Mouse (Mus musculus): ENCODE results near the gene Ephb4.
A peak's percentile ranks its signal among the peaks of the same experiment; 100 is the strongest.

The Ephb4 gene

DNA sequence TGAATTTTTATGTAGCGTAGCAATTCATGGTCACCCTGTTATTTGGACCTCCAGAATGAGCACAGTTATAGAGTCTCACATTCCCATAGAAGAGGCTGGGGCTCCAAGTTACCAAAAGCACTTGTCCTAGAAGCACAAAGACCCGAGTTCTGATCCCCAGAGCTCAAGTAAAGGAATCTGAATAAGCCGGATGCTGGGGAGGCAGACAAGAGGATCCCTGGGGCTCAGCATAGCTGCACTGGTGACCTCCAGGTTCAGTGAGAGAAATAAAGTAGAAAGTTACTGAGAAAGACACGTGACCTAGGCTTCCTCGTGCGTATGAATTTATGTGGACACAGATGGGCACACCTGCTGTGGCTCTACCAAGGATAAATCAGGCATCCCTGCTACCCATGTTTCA lies 14.8 kb upstream of the Ephb4 start:
- DNase-seq: no peak

DNA sequence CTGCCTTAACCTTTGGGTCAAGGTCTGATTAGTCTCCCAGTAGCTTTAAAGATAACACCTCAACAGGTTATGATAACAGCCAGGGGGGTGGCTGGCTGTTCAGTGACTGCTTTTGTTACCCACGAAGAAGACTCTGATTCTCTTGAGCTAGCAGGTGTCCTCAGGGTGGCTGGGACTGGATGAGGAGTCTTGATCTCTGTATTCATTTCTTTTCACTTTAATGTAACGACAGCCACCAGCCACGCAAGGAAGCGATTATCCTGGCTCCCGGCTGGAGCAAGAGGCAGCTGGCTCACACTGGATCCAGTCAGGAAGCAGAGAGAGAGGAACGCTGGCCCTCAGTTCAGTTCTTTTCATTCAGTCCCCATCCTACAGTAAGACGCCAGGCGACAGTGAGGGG lies 12.7 kb upstream of the Ephb4 start:
- DNase-seq: peak; percentile 27

DNA sequence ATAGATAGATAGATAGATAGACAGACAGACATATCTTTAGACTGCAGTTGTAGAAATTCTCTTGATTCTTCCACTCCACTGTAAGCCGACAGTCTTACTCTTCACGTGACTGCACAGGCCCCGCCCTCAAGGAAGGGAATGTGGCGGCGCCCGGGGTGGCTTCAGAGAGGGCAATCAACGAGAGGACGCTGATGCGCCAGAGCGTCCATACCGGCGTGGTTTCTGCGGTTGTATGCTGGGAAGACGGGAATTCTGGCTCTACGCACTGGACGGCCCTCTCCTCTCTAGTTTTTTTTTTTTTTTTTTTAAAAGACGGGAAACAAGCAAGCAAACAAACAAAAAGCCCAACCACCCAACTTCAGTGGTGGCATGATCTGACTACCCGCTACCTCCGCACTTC lies 11.7 kb upstream of the Ephb4 start:
- DNase-seq: peak; percentile 92

DNA sequence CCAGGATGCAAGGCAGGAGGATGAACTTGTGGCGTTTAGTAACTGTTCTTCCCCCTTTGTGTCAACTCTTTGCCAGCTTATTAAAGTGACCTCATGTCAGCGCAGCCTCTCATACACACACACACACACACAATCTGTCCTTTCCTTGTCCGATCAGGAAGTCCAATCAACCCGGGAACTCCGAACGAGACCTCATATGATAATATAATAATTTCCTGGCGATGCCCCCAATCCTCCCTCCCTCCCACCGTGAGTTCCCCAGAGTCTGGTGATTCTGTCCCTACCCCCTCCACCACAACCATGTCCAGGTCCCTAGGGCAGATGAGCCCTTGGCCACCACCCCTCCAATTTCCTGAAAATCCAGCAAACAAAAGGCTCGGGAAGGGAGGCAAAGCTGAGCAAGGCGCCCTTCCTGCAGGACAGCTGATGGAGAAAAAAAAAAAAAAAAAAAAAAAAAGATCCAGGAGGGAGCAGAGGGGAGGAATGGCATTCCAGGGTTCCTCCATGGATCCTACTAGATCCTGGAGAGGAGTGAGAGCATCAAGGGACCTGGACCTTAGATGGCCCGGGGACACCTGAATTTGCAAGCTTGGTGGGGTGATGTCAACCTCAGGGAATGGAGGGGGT lies 11.1 kb upstream of the Ephb4 start:
- no peak for DNase-seq

DNA sequence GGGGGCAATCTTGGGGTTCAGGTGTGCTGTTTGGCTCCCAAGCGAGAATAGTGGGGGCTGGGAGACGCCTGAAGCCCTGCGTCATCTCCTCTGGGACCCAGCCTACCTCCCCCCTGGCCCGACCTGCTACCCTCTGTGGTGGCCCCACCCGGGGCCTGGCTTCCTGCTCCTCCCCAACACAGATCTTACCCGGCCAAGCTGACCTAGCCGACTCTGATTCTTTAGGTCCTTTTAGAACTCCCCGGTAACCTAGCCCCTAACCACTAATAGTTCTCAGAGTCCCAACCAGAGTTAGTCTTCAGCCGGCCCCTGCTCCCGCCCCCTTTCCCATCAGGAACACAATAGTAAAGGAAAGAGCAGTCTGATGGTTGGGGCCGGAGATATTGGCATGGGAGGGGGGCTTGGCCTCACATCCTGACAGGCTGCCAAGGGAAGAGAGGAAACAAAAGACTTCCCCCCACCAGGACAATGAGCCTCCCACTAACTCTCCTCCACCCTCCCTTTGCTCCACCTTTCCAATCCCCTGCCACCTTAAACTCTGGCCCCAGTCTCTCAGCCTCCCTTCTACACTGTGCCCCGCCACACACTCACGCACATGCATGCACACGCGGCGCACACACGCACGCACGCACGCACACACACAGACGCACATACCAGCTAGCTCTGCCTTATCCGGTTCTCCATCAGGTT lies 10.5 kb upstream of the Ephb4 start:
- peak; percentile 68 for DNase-seq

DNA sequence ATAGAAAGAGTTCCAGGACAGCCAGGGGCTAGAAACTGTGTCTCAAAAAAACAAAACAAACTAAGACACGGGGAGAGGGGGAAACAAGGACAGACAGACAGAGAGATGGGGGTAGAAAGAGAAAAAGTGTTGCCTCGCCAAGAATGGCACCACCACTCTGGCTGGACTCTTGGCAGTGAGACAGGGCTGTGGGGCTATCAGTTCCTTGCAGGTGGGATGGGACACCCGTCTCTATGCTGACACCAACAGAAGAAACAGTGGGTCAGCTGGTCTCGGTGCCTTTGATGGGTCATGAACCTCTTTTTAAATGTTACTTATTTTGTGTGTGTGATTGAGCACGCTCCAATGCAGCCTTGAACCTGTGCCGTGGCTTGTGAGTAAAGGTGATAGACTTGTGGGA lies 9.7 kb upstream of the Ephb4 start:
- no peak for DNase-seq

DNA sequence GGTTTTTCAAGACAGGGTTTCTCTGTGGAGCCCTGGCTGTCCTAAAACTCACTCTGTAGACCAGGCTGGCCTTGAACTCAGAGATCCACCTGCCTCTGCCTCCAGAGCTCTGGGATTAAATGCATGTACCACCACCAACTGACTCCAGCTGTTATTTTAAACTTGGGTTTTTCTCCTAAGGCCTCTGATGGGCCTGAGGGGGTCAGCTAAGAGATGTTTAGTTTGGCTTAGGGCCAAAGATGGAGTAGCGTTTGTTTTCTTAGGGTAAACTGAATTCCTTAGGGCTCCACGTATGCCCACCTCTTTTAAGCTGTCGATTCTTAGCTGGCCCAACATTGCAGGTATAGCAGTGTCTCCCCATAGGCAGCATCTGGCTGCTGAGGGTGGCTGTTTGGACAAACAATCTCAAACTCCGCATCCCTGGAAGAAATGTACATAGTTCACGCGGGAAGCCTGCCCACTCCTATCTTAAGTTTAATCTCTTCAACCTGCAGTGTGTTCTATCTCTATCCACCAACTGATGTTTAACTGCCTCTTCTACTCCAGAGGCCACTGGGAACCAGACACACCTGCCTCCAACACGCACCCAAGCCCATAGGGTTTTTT lies 7.4 kb upstream of the Ephb4 start:
- no peak for DNase-seq

DNA sequence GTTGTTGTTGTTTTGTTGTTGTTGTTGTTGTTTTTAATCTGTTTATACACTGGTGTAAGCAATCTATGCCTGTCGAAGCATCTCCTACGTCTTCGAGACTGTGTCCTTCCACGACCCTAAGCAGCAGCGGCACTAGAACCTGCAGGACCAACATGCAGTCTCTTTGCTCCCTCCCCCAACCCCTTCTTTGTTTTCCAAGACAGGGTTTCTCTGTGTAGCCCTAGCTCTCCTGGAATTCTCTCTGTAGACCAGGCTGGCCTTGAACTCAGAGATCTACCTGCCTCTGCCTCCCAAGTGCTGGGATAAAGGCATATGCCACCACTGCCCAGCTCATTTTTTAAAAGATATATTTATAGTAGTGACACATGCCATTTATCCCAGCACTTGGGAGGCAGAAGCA lies 6.5 kb upstream of the Ephb4 start:
- no peak for DNase-seq

DNA sequence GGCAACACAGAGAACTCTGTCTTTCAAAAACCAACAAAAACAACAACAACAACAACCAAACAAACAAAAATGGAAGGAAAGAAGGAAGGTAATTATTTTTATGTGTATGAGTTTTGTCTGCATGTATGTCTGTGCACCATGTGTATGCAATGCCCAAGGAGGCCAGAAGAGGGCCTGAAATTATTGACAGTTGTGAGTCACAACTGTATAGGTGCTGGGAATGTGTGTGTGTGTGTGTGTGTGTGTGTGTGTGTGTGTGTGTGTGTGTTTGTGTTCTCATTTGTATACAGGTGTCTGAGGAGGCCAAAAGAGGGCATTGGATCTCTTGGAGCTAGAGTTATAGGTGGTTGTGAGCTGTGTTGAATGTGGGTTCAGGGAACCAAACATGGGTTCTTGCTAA lies 6.0 kb upstream of the Ephb4 start:
- DNase-seq: no peak

DNA sequence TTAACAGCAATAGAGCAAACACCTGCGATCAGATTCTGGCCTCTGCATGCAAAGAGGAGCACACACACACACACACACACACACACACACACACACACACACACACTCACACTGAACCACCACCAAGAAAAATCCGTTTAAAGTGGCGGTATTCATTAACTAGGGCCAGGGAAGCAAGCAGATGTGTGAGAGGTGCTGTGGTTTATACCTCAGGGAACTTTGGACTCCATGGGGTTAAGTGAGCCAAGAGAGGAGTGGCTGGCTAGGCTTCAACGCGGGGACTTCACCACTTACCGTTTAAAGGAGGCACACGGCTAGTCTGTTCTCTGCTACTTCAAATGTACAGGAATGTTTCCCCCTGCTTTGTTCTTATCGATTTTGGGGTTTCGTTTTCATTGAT lies 4.1 kb upstream of the Ephb4 start:
- DNase-seq: peak; percentile 75

DNA sequence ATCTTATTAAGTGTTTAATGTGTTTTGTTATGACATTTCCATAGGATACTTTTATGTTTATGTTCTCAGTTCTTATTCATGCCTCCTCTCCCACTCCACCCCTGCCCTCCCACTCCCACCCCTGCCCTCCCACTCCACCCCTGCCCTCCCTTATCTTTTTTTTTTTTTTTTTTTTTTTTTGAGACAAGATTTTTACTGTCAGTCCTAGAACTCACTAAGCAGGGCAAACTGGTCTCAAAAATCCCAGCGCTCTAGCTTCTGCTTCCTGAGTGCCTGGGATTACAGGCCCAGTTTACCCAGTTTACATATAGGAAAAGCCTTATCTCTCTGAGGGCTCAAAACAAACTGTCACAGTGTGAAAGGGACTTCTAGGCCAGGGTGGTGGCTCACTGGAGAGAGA lies 3.5 kb upstream of the Ephb4 start:
- no peak for DNase-seq

DNA sequence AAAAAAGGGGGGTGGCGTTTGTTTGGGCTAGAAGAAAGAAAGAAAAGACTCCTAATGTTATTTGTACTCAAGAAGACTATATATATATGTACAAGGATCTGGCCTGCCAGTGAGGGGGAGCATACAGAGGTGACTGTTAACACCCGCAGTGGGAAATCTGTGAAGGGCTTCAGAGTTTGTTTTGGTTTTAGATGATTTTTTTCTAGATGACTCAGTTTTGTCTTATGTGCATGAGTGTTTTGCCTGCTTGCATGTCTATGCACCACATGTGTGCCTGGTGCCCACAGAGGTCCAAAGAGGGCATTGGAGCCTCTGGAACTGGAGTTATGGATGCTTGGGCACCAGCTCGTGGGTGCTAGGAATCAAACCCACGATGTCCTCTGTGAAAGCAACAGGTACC lies 2.9 kb upstream of the Ephb4 start:
- no peak for DNase-seq

DNA sequence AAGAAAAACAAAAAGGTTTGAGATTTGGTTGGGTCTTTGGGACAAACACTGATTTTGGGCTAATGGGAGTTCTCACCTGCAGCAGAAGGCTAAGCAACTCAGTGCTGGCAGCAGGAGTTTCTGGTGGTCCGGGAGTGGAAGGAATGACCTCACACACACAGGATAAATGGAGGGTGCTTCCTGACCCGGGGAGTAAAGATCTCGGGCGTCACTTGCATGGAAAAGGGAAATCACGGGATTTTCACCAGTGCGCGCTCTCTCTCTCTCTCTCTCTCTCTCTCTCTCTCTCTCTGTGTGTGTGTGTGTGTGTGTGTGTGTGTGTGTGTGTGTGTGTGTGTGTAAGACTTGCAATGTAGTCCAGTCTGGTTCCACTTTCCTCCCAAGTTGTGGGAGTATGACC lies 2.1 kb upstream of the Ephb4 start:
- peak; percentile 45 for DNase-seq

DNA sequence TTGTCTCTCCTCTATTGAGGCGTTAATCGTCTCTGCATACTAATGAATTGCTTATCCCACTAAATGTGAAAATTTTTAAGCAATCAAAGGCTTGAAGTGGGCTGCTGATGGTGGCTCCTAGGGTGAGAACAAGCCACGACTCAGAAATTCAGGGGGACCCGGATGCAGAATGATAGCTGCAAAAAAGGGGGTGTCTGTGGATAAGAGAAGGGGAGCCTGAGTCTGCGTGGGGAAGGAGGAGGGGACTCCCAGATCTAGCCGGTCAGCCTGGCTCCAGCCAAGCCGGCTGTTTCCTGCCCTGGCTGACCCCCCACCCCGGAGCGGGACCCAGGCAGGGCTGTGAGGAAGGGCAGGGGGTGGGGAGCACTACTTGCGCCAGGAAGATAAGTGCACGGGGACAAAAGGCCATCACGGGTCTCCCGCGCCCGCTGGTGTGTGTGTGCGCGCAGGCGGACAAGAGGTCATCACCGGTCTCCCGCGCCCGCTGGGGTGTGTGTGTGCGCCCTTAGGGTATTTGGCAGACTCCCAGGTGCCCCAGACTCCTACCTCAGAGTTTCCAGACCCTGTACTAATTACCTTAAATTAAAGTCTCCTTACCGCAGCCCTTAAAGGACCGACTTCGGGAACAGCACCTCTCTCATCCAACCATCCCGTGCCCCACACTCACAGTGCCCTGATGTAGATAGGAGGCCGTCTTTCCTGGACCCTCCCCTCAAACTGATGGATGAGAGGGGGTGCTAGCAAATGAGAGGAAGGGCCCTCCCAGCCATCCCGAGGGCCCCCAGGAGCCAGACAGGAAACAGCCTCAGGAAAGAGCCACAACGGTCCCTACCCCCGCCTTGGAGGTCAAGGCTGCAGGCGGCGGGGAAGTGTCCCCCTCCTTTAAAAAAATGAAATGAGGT lies 1.2 kb upstream of the Ephb4 start:
- peak; percentile 85 for DNase-seq

DNA sequence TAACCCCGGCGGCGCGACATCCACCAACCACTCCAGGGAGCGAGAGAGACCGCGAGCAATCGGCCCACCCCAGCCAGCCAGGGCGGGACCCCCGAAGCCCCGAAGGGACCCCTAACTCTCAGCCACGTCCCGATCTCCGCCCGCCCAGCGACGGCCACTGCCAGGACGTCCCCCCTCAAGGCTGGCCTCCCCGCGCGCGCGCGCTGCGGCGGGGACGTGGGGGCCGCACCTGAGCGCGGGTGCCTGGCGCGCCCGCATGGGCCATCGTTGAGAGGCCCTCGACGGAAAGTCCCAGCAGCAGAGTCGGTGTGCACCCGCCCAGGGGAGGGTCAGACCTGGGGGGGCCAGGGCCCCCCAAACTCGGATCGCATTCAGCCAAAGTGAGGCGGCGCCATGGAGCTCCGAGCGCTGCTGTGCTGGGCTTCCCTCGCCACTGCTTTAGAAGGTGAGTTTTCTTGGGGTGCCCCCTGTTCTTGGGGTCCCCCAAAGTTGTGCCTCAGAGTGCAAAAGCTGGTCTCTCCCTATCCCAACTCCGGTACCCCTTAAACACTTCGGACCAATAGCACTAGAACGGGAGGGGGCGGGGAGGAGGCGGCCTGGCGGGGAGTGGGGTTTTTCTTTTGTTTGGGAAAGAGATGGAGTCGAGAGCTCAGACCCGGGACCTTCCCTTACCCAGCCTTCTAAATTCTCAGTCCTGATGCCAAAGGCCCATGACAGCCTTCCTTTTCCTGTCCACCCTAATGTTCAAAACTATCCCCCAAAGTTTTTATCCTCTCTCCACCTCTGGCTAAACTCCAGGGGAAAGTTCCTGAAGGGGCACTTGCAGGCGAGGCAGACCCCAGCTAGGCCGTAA lies 522 bp downstream of the Ephb4 start:
- no peak for DNase-seq

DNA sequence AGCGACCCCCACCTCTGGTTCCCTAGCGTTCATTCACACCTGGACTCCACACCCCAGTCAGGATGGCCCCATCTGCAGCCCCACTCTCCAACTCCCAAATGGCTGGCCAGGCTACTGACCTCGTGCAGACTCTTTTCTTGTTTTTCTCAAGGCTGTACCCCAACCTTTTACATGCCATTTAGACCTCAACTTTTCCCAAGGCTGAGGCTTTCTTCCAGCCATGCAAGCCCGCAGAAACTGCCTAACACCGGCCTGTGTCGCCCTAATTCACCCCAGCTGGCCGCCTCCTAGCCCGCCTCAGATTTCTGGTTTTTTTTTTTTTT lies 1.1 kb downstream of the Ephb4 start:
- DNase-seq: no peak

DNA sequence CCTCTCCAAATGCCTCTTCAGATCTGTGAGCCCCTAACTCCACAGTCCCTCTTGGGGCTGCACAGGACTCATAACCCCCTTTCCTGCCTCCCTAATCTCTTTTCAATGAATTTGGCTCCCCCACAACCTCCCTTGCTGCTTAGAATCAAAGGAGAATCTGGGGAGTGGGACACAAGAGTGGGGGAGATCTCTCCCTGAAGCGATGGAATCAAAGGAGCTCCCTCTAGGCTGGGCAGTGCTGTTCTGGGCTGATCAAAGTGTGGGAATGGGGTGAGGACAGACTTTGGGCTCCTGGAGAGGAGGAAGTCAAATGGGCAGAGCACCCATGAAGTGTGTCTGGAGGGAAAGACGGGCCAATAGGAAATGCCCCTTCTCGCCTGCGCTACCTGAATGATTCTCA lies 1.5 kb downstream of the Ephb4 start:
- DNase-seq: no peak

DNA sequence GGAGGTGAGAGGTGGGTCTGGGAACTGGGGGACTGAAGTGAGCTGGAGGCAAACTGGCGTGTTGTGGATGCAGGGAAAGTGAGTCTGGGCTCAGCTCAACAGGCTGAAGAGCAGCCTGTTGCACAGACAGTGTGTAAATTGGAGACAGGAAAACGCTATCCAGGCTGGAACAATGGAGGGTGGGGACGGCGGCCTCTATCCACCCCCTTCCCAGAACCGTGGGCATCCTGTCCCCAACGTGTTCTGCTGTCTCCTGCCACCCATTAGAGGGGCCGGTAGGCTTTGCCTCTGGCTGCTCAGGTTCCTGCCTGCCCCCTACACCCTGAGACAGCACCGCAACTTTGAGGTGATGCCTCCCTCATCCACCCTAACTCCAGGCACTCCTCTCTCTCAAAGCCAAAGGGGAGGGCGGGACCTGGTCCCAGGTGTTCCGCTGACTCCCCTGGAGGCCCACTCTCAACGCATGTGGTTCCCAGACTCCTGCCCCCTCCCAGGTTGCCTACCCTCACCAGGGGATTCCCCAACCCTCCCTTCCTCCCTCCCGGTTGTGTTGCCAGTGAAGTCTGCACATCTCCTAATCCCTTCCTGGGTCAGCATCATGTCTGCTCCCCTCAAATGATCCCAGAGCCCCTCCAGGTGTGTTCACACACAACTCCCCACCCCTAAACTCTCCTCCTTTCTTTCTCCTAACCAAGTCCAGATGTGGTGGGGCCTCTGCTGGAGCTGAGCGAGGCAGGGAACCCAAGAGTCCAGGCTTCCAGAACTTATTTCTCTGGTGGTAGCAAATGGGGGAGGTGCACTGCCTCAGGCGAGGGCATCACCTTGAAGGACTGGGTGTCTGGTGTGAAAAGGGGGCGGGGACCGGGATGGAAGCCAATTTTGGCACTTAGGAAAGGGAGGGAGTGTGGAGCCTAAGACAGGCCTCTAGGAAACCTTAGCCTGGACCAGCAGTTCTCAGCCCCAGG lies 2.4 kb downstream of the Ephb4 start:
- peak; percentile 70 for DNase-seq

DNA sequence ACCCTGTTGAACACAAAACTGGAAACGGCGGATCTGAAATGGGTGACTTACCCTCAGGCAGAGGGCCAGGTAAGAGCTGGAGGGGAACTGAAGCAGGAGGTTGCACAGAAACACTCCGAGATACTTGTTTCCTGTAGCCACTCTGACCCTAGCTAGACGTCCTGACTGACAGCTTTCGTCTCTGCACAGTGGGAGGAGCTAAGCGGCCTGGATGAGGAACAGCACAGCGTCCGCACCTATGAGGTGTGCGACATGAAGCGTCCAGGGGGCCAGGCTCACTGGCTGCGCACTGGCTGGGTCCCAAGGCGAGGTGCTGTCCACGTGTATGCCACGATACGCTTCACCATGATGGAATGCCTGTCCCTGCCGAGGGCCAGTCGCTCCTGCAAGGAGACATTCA lies 4.2 kb downstream of the Ephb4 start:
- DNase-seq: no peak

DNA sequence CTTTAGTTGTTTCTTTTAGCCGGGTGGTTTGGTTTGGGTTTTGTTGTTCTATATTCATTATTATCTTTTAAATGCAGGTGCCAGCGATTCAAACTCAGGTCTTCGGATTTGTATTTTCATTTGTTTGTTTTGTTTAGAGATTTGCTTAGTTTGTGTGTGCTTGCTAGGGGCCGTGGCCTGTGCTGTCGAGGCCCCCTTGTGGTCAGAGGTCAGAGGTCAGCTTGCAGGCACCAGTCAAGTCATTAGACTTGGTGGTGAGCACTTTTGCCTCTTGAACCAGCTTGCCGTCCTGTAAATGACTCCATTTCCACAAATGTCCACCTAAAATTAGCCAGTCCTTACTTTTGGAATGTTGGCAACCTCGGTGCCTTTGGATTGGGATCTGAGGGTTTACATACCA lies 8.5 kb downstream of the Ephb4 start:
- DNase-seq: no peak

DNA sequence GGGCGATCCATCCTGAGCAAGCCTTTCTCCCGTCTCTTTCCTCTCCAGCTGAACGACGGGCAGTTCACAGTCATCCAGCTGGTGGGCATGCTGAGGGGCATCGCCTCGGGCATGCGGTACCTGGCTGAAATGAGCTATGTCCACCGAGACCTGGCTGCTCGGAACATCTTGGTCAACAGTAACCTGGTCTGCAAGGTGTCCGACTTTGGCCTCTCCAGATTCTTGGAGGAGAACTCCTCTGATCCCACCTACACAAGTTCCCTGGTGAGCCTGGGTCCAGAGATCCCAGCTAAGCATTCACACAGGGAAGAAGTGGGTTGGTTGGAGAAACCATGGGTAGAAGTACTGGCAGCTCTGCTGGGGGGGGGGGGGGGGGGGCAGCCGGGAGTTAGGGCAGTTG lies 19.8 kb downstream of the Ephb4 start:
- DNase-seq: no peak
